Mouse (Mus musculus): ENCODE data around the gene 1700069L16Rik.

The 1700069L16Rik gene

GRCm38 (mm10) chr5:113643107-113643848 lies 81.3 kb downstream of the 1700069L16Rik start:
- no peak for DNase-seq (ENCODE audit: low spot score in 2 of 2)
